Mouse (Mus musculus) testis, adult 2 months (tissue): ENCODE data around the gene Rpl18a.

Source experiments
- CTCF ChIP-seq: fragments of 200-500 bp; IDR thresholded peaks from 2 replicates; pipeline ENCODE4 v1.5.1; 2012; ENCODE audit warnings: low read depth, mild to moderate bottlenecking, inconsistent platforms, low read length, moderate library complexity; ENCODE audit not compliant: control insufficient read depth, insufficient read depth, insufficient replicate concordance
- POLR2A ChIP-seq: fragments of 200-500 bp; IDR thresholded peaks from 2 replicates; pipeline ENCODE4 v1.6.1; 2012; ENCODE audit warnings: low read depth, mild to moderate bottlenecking, inconsistent platforms, low read length, moderate library complexity; ENCODE audit not compliant: control insufficient read depth

GRCm38 (mm10) chr8:70941478-70941877, 44.3 kb upstream of the Rpl18a start:
- TF ChIP-seq CTCF (no peak), POLR2A (no peak)
